Mouse (Mus musculus): ENCODE measurements around the gene Hspg2.
A peak's percentile ranks its signal among the peaks of the same experiment; 100 is the strongest.
"Not testable (repeated sequence)": the region's sequence is repeated elsewhere in the genome, so short reads cannot be mapped to it uniquely, and the experiment has no call there.

Gene Hspg2

GRCm38 (mm10) chr4:137468260-137469080 lies at the start of gene Hspg2:
TSS of gene Hspg2 (plus strand) at chr4:137468769.
- DNase-seq (ENCODE audit: low read depth, low spot score), result peak; percentile 66

- DNase-seq (ENCODE audit: low read depth, low spot score), result no peak
Observed at GRCm38 (mm10) chr4:137430502-137430901, 38.1 kb upstream of the Hspg2 start, which contains the start of gene Cela3b. TSS of gene Cela3b (minus strand) at chr4:137430540.

- not testable (repeated sequence) for DNase-seq (ENCODE audit: low read depth, low spot score)
Observed at GRCm38 (mm10) chr4:137432700-137433550, 35.6 kb upstream of the Hspg2 start.

- no peak for DNase-seq (ENCODE audit: low read depth, low spot score)
Observed at GRCm38 (mm10) chr4:137436979-137437669, 31.4 kb upstream of the Hspg2 start.

- no peak for DNase-seq (ENCODE audit: low read depth, low spot score)
Observed at GRCm38 (mm10) chr4:137438842-137439241, 29.7 kb upstream of the Hspg2 start.

GRCm38 (mm10) chr4:137441332-137441731 lies 27.2 kb upstream of the Hspg2 start:
- no peak for DNase-seq (ENCODE audit: low read depth, low spot score)

GRCm38 (mm10) chr4:137443625-137444024 lies 24.9 kb upstream of the Hspg2 start:
- DNase-seq (ENCODE audit: low read depth, low spot score), result peak; percentile 27

GRCm38 (mm10) chr4:137445881-137446280 lies 22.7 kb upstream of the Hspg2 start:
- no peak for DNase-seq (ENCODE audit: low read depth, low spot score)

- no peak for DNase-seq (ENCODE audit: low read depth, low spot score)
Observed at GRCm38 (mm10) chr4:137447363-137448196, 21.0 kb upstream of the Hspg2 start.

- DNase-seq (ENCODE audit: low read depth, low spot score), result no peak
Observed at GRCm38 (mm10) chr4:137448197-137448596, 20.4 kb upstream of the Hspg2 start.

GRCm38 (mm10) chr4:137448641-137449040 lies 19.9 kb upstream of the Hspg2 start:
- DNase-seq (ENCODE audit: low read depth, low spot score), result no peak

- no peak for DNase-seq (ENCODE audit: low read depth, low spot score)
Observed at GRCm38 (mm10) chr4:137449132-137449531, 19.4 kb upstream of the Hspg2 start.

- DNase-seq (ENCODE audit: low read depth, low spot score), result no peak
Observed at GRCm38 (mm10) chr4:137449715-137450114, 18.9 kb upstream of the Hspg2 start.

GRCm38 (mm10) chr4:137452190-137452589 lies 16.4 kb upstream of the Hspg2 start:
- DNase-seq (ENCODE audit: low read depth, low spot score), result no peak

- no peak for DNase-seq (ENCODE audit: low read depth, low spot score)
Observed at GRCm38 (mm10) chr4:137453234-137453767, 15.3 kb upstream of the Hspg2 start, which contains the start of gene 1700013G24Rik. TSS of gene 1700013G24Rik (plus strand) at chr4:137453284.

GRCm38 (mm10) chr4:137454582-137454981 lies 14.0 kb upstream of the Hspg2 start:
- no peak for DNase-seq (ENCODE audit: low read depth, low spot score)

GRCm38 (mm10) chr4:137456581-137456980 lies 12.0 kb upstream of the Hspg2 start:
- DNase-seq (ENCODE audit: low read depth, low spot score), result no peak

- no peak for DNase-seq (ENCODE audit: low read depth, low spot score)
Observed at GRCm38 (mm10) chr4:137457292-137457691, 11.3 kb upstream of the Hspg2 start.

- no peak for DNase-seq (ENCODE audit: low read depth, low spot score)
Observed at GRCm38 (mm10) chr4:137458310-137458709, 10.3 kb upstream of the Hspg2 start.

- no peak for DNase-seq (ENCODE audit: low read depth, low spot score)
Observed at GRCm38 (mm10) chr4:137458861-137459260, 9.7 kb upstream of the Hspg2 start.

GRCm38 (mm10) chr4:137460676-137461075 lies 7.9 kb upstream of the Hspg2 start:
- no peak for DNase-seq (ENCODE audit: low read depth, low spot score)
